Mouse (Mus musculus) embryonic facial prominence, embryonic 12.5 days (tissue): Measurements from ENCODE around the gene Elp5. TPM values are rescaled to one million over a fixed set of nuclear protein-coding genes. Genes with fewer than 3 reads are reported as not detected.

ENCODE experiments used
- ATAC-seq: fragments of 200-750 bp; cut with Nextera tagmentation; 2 replicates; pipeline ENCODE4 v1.8.0; 2017; ENCODE audit not compliant: insufficient number of reproducible peaks, insufficient read depth, low FRiP score, low TSS enrichment
- H3K27ac ChIP-seq: fragments of 300-500 bp; sonication (generic); 2 replicates; pipeline ENCODE4 v1.5.1; 2016; ENCODE audit warnings: mild to moderate bottlenecking
- H3K27me3 ChIP-seq: fragments of 300-500 bp; sonication (generic); 2 replicates; pipeline ENCODE4 v1.6.1; 2016; ENCODE audit warnings: mild to moderate bottlenecking, moderate library complexity
- H3K36me3 ChIP-seq: fragments of 300-500 bp; sonication (generic); 2 replicates; pipeline ENCODE4 v1.6.1; 2016; ENCODE audit warnings: mild to moderate bottlenecking
- H3K4me1 ChIP-seq: fragments of 300-500 bp; sonication (generic); 2 replicates; pipeline ENCODE4 v1.6.1; 2016
- H3K4me2 ChIP-seq: fragments of 300-500 bp; sonication (generic); replicated peaks from 2 replicates; pipeline ENCODE4 v1.6.1; 2016; ENCODE audit warnings: mild to moderate bottlenecking, moderate library complexity
- H3K4me3 ChIP-seq: fragments of 300-500 bp; sonication (generic); 2 replicates; pipeline ENCODE4 v1.5.1; 2016; ENCODE audit warnings: mild to moderate bottlenecking
- H3K9ac ChIP-seq: fragments of 300-500 bp; sonication (generic); 2 replicates; pipeline ENCODE4 v1.6.1; 2016; ENCODE audit warnings: mild to moderate bottlenecking, moderate library complexity
- H3K9me3 ChIP-seq: fragments of 300-500 bp; sonication (generic); 2 replicates; pipeline ENCODE4 v1.6.1; 2016; ENCODE audit warnings: mild to moderate bottlenecking, moderate library complexity
- WGBS: fragments of 180-500 bp; shearing (Covaris S2); methylation state at CpG from one replicate; pipeline ENCODE4 v1.1.7; 2016; 5-methylcytosine and 5-hydroxymethylcytosine counted together
- polyA plus RNA-seq: library from polyadenylated mRNA; unstranded; fragments of >200 nt; fragmentation: Nextera tagmentation; extraction: Ambion mirVana; gene quantifications from 2 replicates; pipeline ENCODE4 v1.2.1, GENCODE M21; 2016

Gene Elp5
- polyA plus RNA-seq, 1 experiment from 2014 or later = 123 TPM

GRCm38 (mm10) chr11:70014051-70014450 is 31.7 kb upstream of the Elp5 start:
- no peak for ATAC-seq
- H3K4me2 ChIP-seq = peak overlapping the region; percentile 78
- WGBS = 49% methylated on average over 5 of the region's 5 CpGs
- no peak overlapping the region for H3K27ac ChIP-seq
- H3K4me3 ChIP-seq = no peak overlapping the region; the same call in 1 of the 2 replicates
- peaks cover 54% of the 10 kb centered on the region for H3K36me3 ChIP-seq
- no peak overlapping the region for H3K9ac ChIP-seq
- H3K9me3 ChIP-seq = no peaks in the 10 kb centered on the region
- H3K27me3 ChIP-seq = no peaks in the 10 kb centered on the region
- H3K4me1 ChIP-seq = peaks cover 30% of the 10 kb centered on the region

GRCm38 (mm10) chr11:70013408-70013807 is 31.1 kb upstream of the Elp5 start:
- Histone ChIP-seq H3K27ac (no peak overlapping the region), H3K27me3 (no peaks in the 10 kb centered on the region), H3K9me3 (no peaks in the 10 kb centered on the region), H3K4me3 (no peak overlapping the region), H3K36me3 (peaks cover 61% of the 10 kb centered on the region), H3K4me1 (peaks cover 28% of the 10 kb centered on the region), H3K4me2 (no peak overlapping the region), H3K9ac (no peak overlapping the region)
- no peak for ATAC-seq
- WGBS = 84% methylated on average over 3 of the region's 3 CpGs

DNA sequence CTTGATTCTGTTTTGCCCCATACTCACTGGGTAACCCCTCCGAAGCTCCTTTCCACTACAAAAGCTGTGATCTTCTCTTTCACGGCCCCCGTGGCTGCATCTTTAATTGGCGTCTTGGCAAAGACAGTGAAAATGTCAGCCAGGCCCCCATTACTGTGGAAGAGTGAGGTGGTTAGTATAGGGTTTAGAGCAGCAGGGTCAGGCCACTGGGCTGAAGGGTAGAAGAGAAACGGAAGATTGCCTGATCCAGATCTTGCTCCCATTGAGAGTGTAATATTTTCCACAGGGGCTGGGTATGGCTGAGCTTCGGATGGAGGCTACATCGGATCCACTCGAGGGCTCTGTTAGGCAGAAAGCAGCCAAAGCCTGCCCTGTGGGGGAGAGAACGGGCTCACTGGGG is 30.6 kb upstream of the Elp5 start:
- H3K9me3 ChIP-seq = no peaks in the 10 kb centered on the region
- H3K36me3 ChIP-seq = peaks cover 65% of the 10 kb centered on the region
- WGBS = 91% methylated on average over 9 of the region's 9 CpGs
- ATAC-seq = no peak
- H3K27ac ChIP-seq = no peak overlapping the region
- no peaks in the 10 kb centered on the region for H3K27me3 ChIP-seq
- H3K9ac ChIP-seq = no peak overlapping the region
- no peak overlapping the region for H3K4me2 ChIP-seq
- no peak overlapping the region for H3K4me3 ChIP-seq
- peaks cover 27% of the 10 kb centered on the region for H3K4me1 ChIP-seq

- H3K4me3 ChIP-seq = no peak overlapping the region
Measured at GRCm38 (mm10) chr11:70010961-70011360, 28.6 kb upstream of the Elp5 start.

DNA sequence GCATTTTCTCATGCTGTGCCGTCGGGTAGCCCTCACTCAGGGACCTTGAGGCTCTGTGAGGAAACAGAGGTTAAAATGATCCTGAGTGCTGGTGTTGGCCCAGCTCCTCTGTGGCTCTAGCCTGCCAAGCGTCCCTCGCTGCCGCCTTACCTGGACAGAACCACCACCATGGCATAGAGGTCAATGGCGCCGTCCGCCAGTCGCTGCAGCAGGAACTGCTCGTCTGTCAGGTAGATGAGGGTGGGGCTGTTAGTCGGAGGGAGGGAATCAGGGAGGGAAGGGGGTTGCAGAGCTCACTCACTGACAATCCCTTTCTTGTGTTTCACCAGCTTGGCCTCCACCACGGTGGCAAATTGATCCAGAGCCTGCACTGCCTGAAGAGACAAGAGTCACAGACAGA is 28.2 kb upstream of the Elp5 start:
- 91% methylated on average over 11 of the region's 12 CpGs for WGBS
- Histone ChIP-seq H3K9me3 (no peaks in the 10 kb centered on the region), H3K4me1 (peaks cover 12% of the 10 kb centered on the region), H3K27ac (no peak overlapping the region), H3K4me2 (no peak overlapping the region), H3K9ac (no peak overlapping the region), H3K27me3 (no peaks in the 10 kb centered on the region), H3K36me3 (peaks cover 89% of the 10 kb centered on the region), H3K4me3 (no peak overlapping the region)
- ATAC-seq = no peak

More at GRCm38 (mm10) chr11:70010961-70011360, 28.6 kb upstream of the Elp5 start:
- ATAC-seq = no peak
- peaks cover 85% of the 10 kb centered on the region for H3K36me3 ChIP-seq
- no peaks in the 10 kb centered on the region for H3K9me3 ChIP-seq
- no peak overlapping the region for H3K27ac ChIP-seq
- H3K4me1 ChIP-seq = peaks cover 12% of the 10 kb centered on the region
- 82% methylated on average over 10 of the region's 10 CpGs for WGBS
- H3K27me3 ChIP-seq = no peaks in the 10 kb centered on the region
- no peak overlapping the region for H3K9ac ChIP-seq
- no peak overlapping the region for H3K4me2 ChIP-seq

- peaks cover 94% of the 10 kb centered on the region for H3K36me3 ChIP-seq
- no peak overlapping the region for H3K4me2 ChIP-seq
- no peak overlapping the region for H3K4me3 ChIP-seq
- H3K27ac ChIP-seq = no peak overlapping the region
- H3K9me3 ChIP-seq = no peaks in the 10 kb centered on the region
- 81% methylated on average over 6 of the region's 6 CpGs for WGBS
- H3K9ac ChIP-seq = no peak overlapping the region
- ATAC-seq = no peak
- no peaks in the 10 kb centered on the region for H3K27me3 ChIP-seq
- H3K4me1 ChIP-seq = peaks cover 12% of the 10 kb centered on the region
Measured at GRCm38 (mm10) chr11:70010033-70010432, 27.7 kb upstream of the Elp5 start.

DNA sequence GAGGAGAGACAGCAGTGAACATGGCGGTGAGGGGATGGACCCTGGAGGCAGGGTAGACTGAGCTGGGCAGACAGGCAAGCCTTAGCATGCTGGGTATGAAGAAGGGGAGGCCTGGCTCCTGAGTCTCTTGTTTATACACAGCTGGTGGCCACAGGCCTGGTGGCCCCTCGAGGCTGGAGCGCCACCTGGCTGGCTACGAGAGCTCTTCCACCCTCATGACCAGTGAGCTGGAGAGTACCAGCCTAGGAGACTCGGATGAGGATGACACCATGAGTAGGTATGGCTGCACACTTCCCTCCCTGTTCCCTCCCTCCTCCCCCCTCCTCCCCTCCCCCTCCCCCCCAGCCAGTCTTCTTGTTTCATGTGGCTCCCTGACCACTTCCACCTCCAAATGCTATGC is 23.2 kb upstream of the Elp5 start:
- Histone ChIP-seq H3K9me3 (no peaks in the 10 kb centered on the region), H3K4me2 (no peak overlapping the region), H3K9ac (no peak overlapping the region), H3K4me1 (peaks cover 24% of the 10 kb centered on the region), H3K27me3 (no peaks in the 10 kb centered on the region), H3K36me3 (peaks cover 62% of the 10 kb centered on the region), H3K27ac (no peak overlapping the region), H3K4me3 (no peak overlapping the region)
- 48% methylated on average over 5 of the region's 5 CpGs for WGBS
- ATAC-seq = no peak

GRCm38 (mm10) chr11:70002471-70002870 is 20.2 kb upstream of the Elp5 start:
- ATAC-seq = no peak
- 87% methylated on average over 2 of the region's 2 CpGs for WGBS
- H3K36me3 ChIP-seq = peaks cover 56% of the 10 kb centered on the region
- H3K4me1 ChIP-seq = peaks cover 37% of the 10 kb centered on the region
- H3K27ac ChIP-seq = no peak overlapping the region
- H3K4me2 ChIP-seq = peak overlapping the region; percentile 93
- no peaks in the 10 kb centered on the region for H3K9me3 ChIP-seq
- peak overlapping the region; percentile 81 for H3K4me3 ChIP-seq
- peak overlapping the region; percentile 24; the same call in 1 of the 2 replicates for H3K9ac ChIP-seq
- H3K27me3 ChIP-seq = no peaks in the 10 kb centered on the region

DNA sequence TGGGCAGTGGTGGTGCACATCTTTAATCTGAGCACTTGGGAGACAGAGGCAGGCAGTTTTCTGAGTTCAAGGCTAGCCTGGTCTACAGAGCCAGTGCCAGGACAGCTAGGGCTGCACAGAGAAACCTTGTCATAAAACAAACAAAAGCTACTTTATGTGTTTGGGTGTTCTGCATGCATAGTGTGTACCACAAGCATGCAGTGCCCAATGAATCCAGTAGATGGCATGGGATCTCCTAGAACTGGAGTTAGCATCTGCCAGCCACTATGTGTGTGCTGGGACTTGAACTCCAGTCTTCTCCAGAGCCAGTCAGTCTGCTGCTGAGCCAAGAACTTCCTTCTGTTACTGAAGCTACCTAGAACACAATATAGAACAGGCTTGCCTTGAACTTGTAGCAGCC is 19.5 kb upstream of the Elp5 start:
- Histone ChIP-seq H3K27me3 (no peaks in the 10 kb centered on the region), H3K4me3 (peak overlapping the region; percentile 81), H3K36me3 (peaks cover 50% of the 10 kb centered on the region), H3K9ac (peak overlapping the region; percentile 24; the same call in 1 of the 2 replicates), H3K27ac (no peak overlapping the region), H3K9me3 (no peaks in the 10 kb centered on the region), H3K4me2 (peak overlapping the region; percentile 93), H3K4me1 (peaks cover 39% of the 10 kb centered on the region)
- ATAC-seq = no peak

DNA sequence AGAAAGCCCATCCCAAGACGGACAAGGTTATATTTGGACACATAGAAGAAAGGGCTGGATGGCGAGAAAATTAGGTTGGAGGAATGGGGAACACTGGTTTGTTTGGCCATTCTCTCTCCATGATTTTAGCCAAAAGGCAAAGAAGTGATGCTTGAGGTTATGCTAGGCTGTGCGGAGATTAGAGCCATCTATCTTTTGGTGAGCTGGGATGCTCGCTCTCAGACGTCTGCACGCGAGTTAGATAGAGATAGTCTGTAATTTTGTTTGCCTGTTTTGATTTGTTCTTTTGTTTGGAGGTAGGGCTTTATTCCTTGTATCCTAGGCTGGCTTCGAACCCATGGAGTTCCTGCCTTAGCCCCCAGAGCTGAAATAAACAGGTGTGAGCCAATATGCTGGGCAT is 18.8 kb upstream of the Elp5 start:
- Histone ChIP-seq H3K27ac (peak overlapping the region; percentile 98), H3K4me1 (peaks cover 39% of the 10 kb centered on the region), H3K36me3 (peaks cover 43% of the 10 kb centered on the region), H3K9ac (peak overlapping the region; percentile 72), H3K4me3 (peak overlapping the region; percentile 81), H3K27me3 (no peaks in the 10 kb centered on the region), H3K4me2 (peak overlapping the region; percentile 93), H3K9me3 (no peaks in the 10 kb centered on the region)
- no peak for ATAC-seq
- 12% methylated on average over 8 of the region's 8 CpGs for WGBS

DNA sequence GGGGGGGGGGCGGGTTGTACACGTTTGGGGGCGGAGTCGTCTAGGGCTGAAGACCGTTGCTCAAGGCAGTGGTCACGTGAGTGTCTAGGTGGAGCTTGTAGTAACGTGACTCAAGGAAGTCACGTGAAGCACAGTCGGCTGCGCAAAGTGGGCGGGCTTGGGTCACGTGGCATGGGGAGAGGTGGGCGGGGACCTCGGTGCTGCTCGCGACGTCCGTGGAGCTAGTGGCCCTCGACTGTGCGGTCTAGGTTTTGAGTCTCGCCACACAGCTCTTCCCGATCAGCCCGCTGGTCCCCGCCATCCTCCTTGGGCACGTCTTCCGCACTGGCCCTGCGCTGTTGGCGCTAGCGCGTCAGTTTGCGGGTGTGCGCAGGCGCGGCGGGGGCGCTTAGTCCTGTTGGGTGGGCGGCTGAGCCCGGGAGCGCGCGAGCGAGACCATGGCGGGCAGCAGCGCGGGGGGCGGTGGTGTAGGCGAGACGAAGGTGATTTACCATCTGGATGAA is 18.1 kb upstream of the Elp5 start, which contains the start of gene Dvl2:
Gene Dvl2, plus strand, starts transcription at position 200 of the 503 bp plus-strand sequence.
- H3K9me3 ChIP-seq = no peaks in the 10 kb centered on the region
- H3K4me1 ChIP-seq = peaks cover 39% of the 10 kb centered on the region
- peak within 1 kb of the TSS; percentile 81 for H3K4me3 ChIP-seq
- WGBS = under 1% methylated on average over 47 of the region's 48 CpGs
- H3K36me3 ChIP-seq = peaks cover 36% of the 10 kb centered on the region
- ATAC-seq = peak; percentile 65
- H3K9ac ChIP-seq = peak within 1 kb of the TSS; percentile 72
- H3K4me2 ChIP-seq = peak within 1 kb of the TSS; percentile 93
- H3K27ac ChIP-seq = peak within 1 kb of the TSS; percentile 98
- no peaks in the 10 kb centered on the region for H3K27me3 ChIP-seq

- no peaks in the 10 kb centered on the region for H3K27me3 ChIP-seq
- no peak overlapping the region for H3K9ac ChIP-seq
- peak overlapping the region; percentile 70; the same call in 1 of the 2 replicates for H3K27ac ChIP-seq
- peaks cover 39% of the 10 kb centered on the region for H3K4me1 ChIP-seq
- 85% methylated on average over 8 of the region's 8 CpGs for WGBS
- ATAC-seq = no peak
- H3K4me2 ChIP-seq = peak overlapping the region; percentile 37; the same call in 1 of the 2 replicates
- H3K4me3 ChIP-seq = peak overlapping the region; percentile 81; the same call in 1 of the 2 replicates
- peaks cover 30% of the 10 kb centered on the region for H3K36me3 ChIP-seq
- H3K9me3 ChIP-seq = no peaks in the 10 kb centered on the region
Measured at GRCm38 (mm10) chr11:69999666-70000065, 17.3 kb upstream of the Elp5 start.
